Mouse (Mus musculus) embryonic facial prominence, embryonic 10.5 days (tissue): ENCODE results near the gene Pigk. TPM values are rescaled to one million over a fixed set of nuclear protein-coding genes. Genes with fewer than 3 reads are reported as not detected.
A peak's percentile ranks its signal among the peaks of the same experiment; 100 is the strongest.

Experiments used
- DNase-seq: peaks from one replicate; pipeline ENCODE4 v3.0.0-alpha.2; 2017; ENCODE audit warnings: low spot score
- H3K27ac ChIP-seq: fragments of 300-500 bp; sonication (generic); replicated peaks from 2 replicates; pipeline ENCODE4 v1.5.1; 2016; ENCODE audit warnings: mild to moderate bottlenecking
- H3K27me3 ChIP-seq: fragments of 300-500 bp; sonication (generic); replicated peaks from 2 replicates; pipeline ENCODE4 v1.6.1; 2016; ENCODE audit warnings: low read depth, mild to moderate bottlenecking; ENCODE audit not compliant: poor library complexity, severe bottlenecking
- H3K36me3 ChIP-seq: fragments of 300-500 bp; sonication (generic); replicated peaks from 2 replicates; pipeline ENCODE4 v1.6.1; 2016; ENCODE audit warnings: mild to moderate bottlenecking, moderate library complexity
- H3K4me1 ChIP-seq: fragments of 300-500 bp; sonication (generic); 2 replicates; pipeline ENCODE4 v1.6.1; 2016
- H3K4me3 ChIP-seq: fragments of 300-500 bp; sonication (generic); 2 replicates; pipeline ENCODE4 v1.5.1; 2016; ENCODE audit warnings: mild to moderate bottlenecking, moderate library complexity
- H3K9me3 ChIP-seq: fragments of 300-500 bp; sonication (generic); 2 replicates; pipeline ENCODE4 v1.6.1; 2016; ENCODE audit warnings: mild to moderate bottlenecking
- WGBS: fragments of 180-500 bp; shearing (Covaris S2); methylation state at CpG from one replicate; pipeline ENCODE4 v1.1.7; 2016; 5-methylcytosine and 5-hydroxymethylcytosine counted together
- polyA plus RNA-seq: library from polyadenylated mRNA; unstranded; fragments of >200 nt; fragmentation: Nextera tagmentation; extraction: Ambion mirVana; gene quantifications from 2 replicates; pipeline ENCODE4 v1.2.1, GENCODE M21; 2016

The Pigk gene
- polyA plus RNA-seq, 1 experiment from 2014 or later = 34.1 TPM

- H3K4me3 ChIP-seq = no peak overlapping the region
- H3K4me1 ChIP-seq = peaks cover 15% of the 10 kb centered on the region; the same call in 1 of the 2 replicates
- no peaks in the 10 kb centered on the region for H3K27me3 ChIP-seq
- no peaks in the 10 kb centered on the region for H3K36me3 ChIP-seq
- no peak overlapping the region for H3K27ac ChIP-seq
- H3K9me3 ChIP-seq = no peaks in the 10 kb centered on the region
- no peak for DNase-seq
- 86% methylated on average over 12 of the region's 12 CpGs for WGBS
These were observed 158.2 kb downstream of the Pigk start for GRCm38 (mm10) chr3:152872054-152872453.

- 64% methylated on average over 6 of the region's 6 CpGs for WGBS
- Histone ChIP-seq H3K4me1 (peaks cover 15% of the 10 kb centered on the region; the same call in 1 of the 2 replicates), H3K27ac (no peak overlapping the region), H3K9me3 (no peaks in the 10 kb centered on the region), H3K27me3 (no peaks in the 10 kb centered on the region), H3K4me3 (no peak overlapping the region), H3K36me3 (no peaks in the 10 kb centered on the region)
- no peak for DNase-seq
These were observed 158.7 kb downstream of the Pigk start for GRCm38 (mm10) chr3:152872596-152872995.

- WGBS = 83% methylated on average over 17 of the region's 17 CpGs
- no peak for DNase-seq
- no peak overlapping the region for H3K4me3 ChIP-seq
These were observed 160.8 kb downstream of the Pigk start for GRCm38 (mm10) chr3:152874431-152875355.

GRCm38 (mm10) chr3:152875723-152876290 lies 161.9 kb downstream of the Pigk start:
- H3K9me3 ChIP-seq = no peaks in the 10 kb centered on the region
- no peak overlapping the region for H3K27ac ChIP-seq
- no peaks in the 10 kb centered on the region for H3K36me3 ChIP-seq
- H3K27me3 ChIP-seq = no peaks in the 10 kb centered on the region
- H3K4me3 ChIP-seq = no peak overlapping the region
- WGBS = 84% methylated on average over 6 of the region's 6 CpGs
- DNase-seq = no peak
- peaks cover 22% of the 10 kb centered on the region for H3K4me1 ChIP-seq

More at GRCm38 (mm10) chr3:152874431-152875355, 160.8 kb downstream of the Pigk start:
- Histone ChIP-seq H3K27me3 (no peaks in the 10 kb centered on the region), H3K27ac (no peak overlapping the region), H3K4me1 (peaks cover 12% of the 10 kb centered on the region; the same call in 1 of the 2 replicates), H3K9me3 (no peaks in the 10 kb centered on the region), H3K36me3 (no peaks in the 10 kb centered on the region)

- H3K9me3 ChIP-seq = no peaks in the 10 kb centered on the region
- peak; percentile 61 for DNase-seq
- no peak overlapping the region for H3K27ac ChIP-seq
- H3K27me3 ChIP-seq = no peaks in the 10 kb centered on the region
- 56% methylated on average over 15 of the region's 15 CpGs for WGBS
- H3K36me3 ChIP-seq = no peaks in the 10 kb centered on the region
- H3K4me1 ChIP-seq = peaks cover 38% of the 10 kb centered on the region
- H3K4me3 ChIP-seq = no peak overlapping the region
These were observed 166.4 kb downstream of the Pigk start for GRCm38 (mm10) chr3:152880121-152880835.

- Histone ChIP-seq H3K4me3 (no peak overlapping the region), H3K27me3 (no peaks in the 10 kb centered on the region), H3K36me3 (no peaks in the 10 kb centered on the region), H3K4me1 (peaks cover 38% of the 10 kb centered on the region), H3K27ac (no peak overlapping the region), H3K9me3 (no peaks in the 10 kb centered on the region)
- no peak for DNase-seq
- WGBS = 77% methylated on average over 4 of the region's 4 CpGs
These were observed 167.8 kb downstream of the Pigk start for GRCm38 (mm10) chr3:152881706-152882105.

- 0 out of 2 replicates have a peak, but pooled peaks cover 4% of the 10 kb centered on the region for H3K27me3 ChIP-seq
- WGBS = 85% methylated on average over 3 of the region's 3 CpGs
- peaks cover 38% of the 10 kb centered on the region for H3K4me1 ChIP-seq
- no peaks in the 10 kb centered on the region for H3K36me3 ChIP-seq
- no peak for DNase-seq
- no peaks in the 10 kb centered on the region for H3K9me3 ChIP-seq
- H3K27ac ChIP-seq = no peak overlapping the region
- no peak overlapping the region for H3K4me3 ChIP-seq
These were observed 169.7 kb downstream of the Pigk start for GRCm38 (mm10) chr3:152883556-152883955.

- no peaks in the 10 kb centered on the region for H3K36me3 ChIP-seq
- no peak overlapping the region for H3K27ac ChIP-seq
- H3K27me3 ChIP-seq = 0 out of 2 replicates have a peak, but pooled peaks cover 4% of the 10 kb centered on the region
- H3K4me1 ChIP-seq = peaks cover 20% of the 10 kb centered on the region; the same call in 1 of the 2 replicates
- H3K4me3 ChIP-seq = no peak overlapping the region
- no peaks in the 10 kb centered on the region for H3K9me3 ChIP-seq
- DNase-seq = no peak
These were observed 172.8 kb downstream of the Pigk start for GRCm38 (mm10) chr3:152886749-152887148.

GRCm38 (mm10) chr3:152888116-152888515 lies 174.2 kb downstream of the Pigk start:
- Histone ChIP-seq H3K9me3 (no peaks in the 10 kb centered on the region), H3K4me3 (no peak overlapping the region), H3K36me3 (no peaks in the 10 kb centered on the region), H3K4me1 (peaks cover 12% of the 10 kb centered on the region; the same call in 1 of the 2 replicates), H3K27me3 (0 out of 2 replicates have a peak, but pooled peaks cover 4% of the 10 kb centered on the region), H3K27ac (no peak overlapping the region)
- no peak for DNase-seq
- WGBS = 80% methylated on average over 7 of the region's 7 CpGs

GRCm38 (mm10) chr3:152894935-152895334 lies 181.0 kb downstream of the Pigk start:
- H3K27me3 ChIP-seq = no peaks in the 10 kb centered on the region
- H3K36me3 ChIP-seq = no peaks in the 10 kb centered on the region
- H3K27ac ChIP-seq = no peak overlapping the region
- no peak for DNase-seq
- no peaks in the 10 kb centered on the region for H3K9me3 ChIP-seq
- 63% methylated on average over 4 of the region's 4 CpGs for WGBS
- H3K4me1 ChIP-seq = no peaks in the 10 kb centered on the region
- H3K4me3 ChIP-seq = no peak overlapping the region

GRCm38 (mm10) chr3:152896111-152896510 lies 182.2 kb downstream of the Pigk start:
- no peak for DNase-seq
- no peaks in the 10 kb centered on the region for H3K4me1 ChIP-seq
- no peaks in the 10 kb centered on the region for H3K9me3 ChIP-seq
- no peak overlapping the region for H3K4me3 ChIP-seq
- no peak overlapping the region for H3K27ac ChIP-seq
- no peaks in the 10 kb centered on the region for H3K36me3 ChIP-seq
- 75% methylated on average over 3 of the region's 3 CpGs for WGBS
- H3K27me3 ChIP-seq = no peaks in the 10 kb centered on the region

GRCm38 (mm10) chr3:152897196-152897595 lies 183.3 kb downstream of the Pigk start:
- DNase-seq = no peak
- H3K9me3 ChIP-seq = no peaks in the 10 kb centered on the region
- no peak overlapping the region for H3K4me3 ChIP-seq
- no peaks in the 10 kb centered on the region for H3K4me1 ChIP-seq
- no peaks in the 10 kb centered on the region for H3K27me3 ChIP-seq
- H3K27ac ChIP-seq = no peak overlapping the region
- WGBS = 88% methylated on average over 5 of the region's 5 CpGs
- H3K36me3 ChIP-seq = no peaks in the 10 kb centered on the region
